Mouse (Mus musculus) liver, adult 2 months (tissue): Measurements from ENCODE around the gene Zfp445. TPM values are rescaled to one million over a fixed set of nuclear protein-coding genes. Genes with fewer than 3 reads are reported as not detected.
A peak's percentile ranks its signal among the peaks of the same experiment; 100 is the strongest.

Source experiments
- DNase-seq: peaks from one replicate; pipeline ENCODE4 v3.0.0-alpha.2; 2011; ENCODE audit warnings: low read depth, low spot score; ENCODE audit errors: extremely low read depth
- H3K27ac ChIP-seq: fragments of 200-500 bp; replicated peaks from 2 replicates; pipeline ENCODE4 v1.5.1; 2012; ENCODE audit warnings: low read depth, mild to moderate bottlenecking, control low read depth, inconsistent platforms, low read length; ENCODE audit not compliant: insufficient read depth
- H3K27me3 ChIP-seq: fragments of 200-500 bp; 2 replicates; pipeline ENCODE4 v1.6.1; 2012; ENCODE audit warnings: mild to moderate bottlenecking, moderate library complexity, low read length, inconsistent platforms; ENCODE audit not compliant: control insufficient read depth, insufficient read depth
- H3K36me3 ChIP-seq: fragments of 200-500 bp; 2 replicates; pipeline ENCODE4 v1.6.1; 2012; ENCODE audit warnings: low read length, inconsistent platforms; ENCODE audit not compliant: control insufficient read depth, insufficient read depth
- H3K4me1 ChIP-seq: fragments of 200-500 bp; 2 replicates; pipeline ENCODE4 v1.6.1; 2011; ENCODE audit warnings: low read length; ENCODE audit not compliant: control insufficient read depth, insufficient read depth
- H3K4me3 ChIP-seq: fragments of 200-500 bp; 2 replicates; pipeline ENCODE4 v1.5.1; 2011; ENCODE audit warnings: low read depth, mild to moderate bottlenecking, control low read depth, low read length, moderate library complexity; ENCODE audit not compliant: insufficient read depth
- H3K79me2 ChIP-seq: fragments of 200-500 bp; 2 replicates; pipeline ENCODE4 v1.6.1; 2012; ENCODE audit warnings: inconsistent platforms, mild to moderate bottlenecking, low read length, moderate library complexity; ENCODE audit not compliant: control insufficient read depth, insufficient read depth
- H3K9ac ChIP-seq: fragments of 200-500 bp; 2 replicates; pipeline ENCODE4 v1.6.1; 2012; ENCODE audit warnings: low read depth, mild to moderate bottlenecking, control low read depth, inconsistent platforms, low read length
- CTCF ChIP-seq: fragments of 200-500 bp; IDR thresholded peaks from 2 replicates; pipeline ENCODE4 v1.5.1; 2011; ENCODE audit warnings: low read depth, low read length, control low read depth
- POLR2A ChIP-seq: fragments of 200-500 bp; IDR thresholded peaks from 2 replicates; pipeline ENCODE4 v1.6.1; 2011; ENCODE audit warnings: low read length, control low read depth; ENCODE audit not compliant: insufficient read depth; ENCODE audit errors: extremely low read depth
- WGBS: fragments of 180-500 bp; shearing (Covaris S2); methylation state at CpG from one replicate; pipeline ENCODE4 v1.1.7; 2018; 5-methylcytosine and 5-hydroxymethylcytosine counted together
- polyA plus RNA-seq: library from polyadenylated mRNA; depleted of rRNA; stranded (reverse); fragments of >200 nt; gene quantifications from 2 replicates; pipeline ENCODE4 v1.2.3, GENCODE M21; 2012; rRNA removed
- total RNA-seq: library from RNA; depleted of rRNA; stranded (reverse); fragments of >200 nt; gene quantifications from 2 replicates; pipeline ENCODE4 v1.2.3, GENCODE M21; 2014; rRNA removed

Zfp445 gene
- total and polyA plus RNA-seq, 2 experiments = 27.8 to 52.2 TPM

- no peak overlapping the region for H3K27ac ChIP-seq
- H3K4me1 ChIP-seq = peaks cover 8% of the 10 kb centered on the region
- no peak overlapping the region for H3K4me3 ChIP-seq
- TF ChIP-seq CTCF (no peak), POLR2A (no peak)
- DNase-seq = no peak
- H3K79me2 ChIP-seq = peaks cover 8% of the 10 kb centered on the region; the same call in 1 of the 2 replicates
- H3K36me3 ChIP-seq = peaks cover 35% of the 10 kb centered on the region
- WGBS = 91% methylated on average over 5 of the region's 5 CpGs
- no peaks in the 10 kb centered on the region for H3K27me3 ChIP-seq
- H3K9ac ChIP-seq = no peak overlapping the region
These were observed 53.4 kb downstream of the Zfp445 start for GRCm38 (mm10) chr9:122812386-122812785.

- Histone ChIP-seq H3K36me3 (peaks cover 25% of the 10 kb centered on the region), H3K4me3 (no peak overlapping the region), H3K9ac (no peak overlapping the region), H3K27ac (no peak overlapping the region), H3K79me2 (peaks cover 8% of the 10 kb centered on the region; the same call in 1 of the 2 replicates), H3K4me1 (peaks cover 11% of the 10 kb centered on the region), H3K27me3 (no peaks in the 10 kb centered on the region)
- TF ChIP-seq POLR2A (no peak), CTCF (no peak)
- WGBS = 96% methylated on average over 3 of the region's 3 CpGs
- no peak for DNase-seq
These were observed 55.6 kb downstream of the Zfp445 start for GRCm38 (mm10) chr9:122810212-122810611.

DNA sequence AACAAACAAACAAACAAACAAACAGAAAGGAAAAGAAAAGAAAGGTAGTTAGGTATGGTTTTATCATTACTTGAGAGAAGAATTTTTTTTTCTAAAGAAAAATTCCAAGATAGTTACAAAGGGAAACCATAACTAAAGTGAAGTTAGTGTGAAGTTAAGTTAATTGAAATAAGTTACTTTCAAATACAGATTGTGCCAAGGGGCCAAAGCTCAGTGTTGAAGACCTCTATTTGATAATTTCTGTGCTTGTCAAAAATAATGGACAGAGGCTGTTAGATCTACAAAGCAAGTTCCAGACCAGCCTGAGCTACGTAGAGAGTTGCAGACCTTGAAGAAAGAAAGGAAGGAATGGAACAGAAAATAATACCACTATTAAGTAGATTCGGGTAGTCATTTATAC lies 58.6 kb downstream of the Zfp445 start:
- TF ChIP-seq CTCF (no peak), POLR2A (no peak)
- DNase-seq = peak; percentile 63
- Histone ChIP-seq H3K4me3 (no peak overlapping the region), H3K27me3 (no peaks in the 10 kb centered on the region), H3K79me2 (peaks cover 8% of the 10 kb centered on the region; the same call in 1 of the 2 replicates), H3K36me3 (peaks cover 15% of the 10 kb centered on the region), H3K4me1 (peaks cover 7% of the 10 kb centered on the region), H3K9ac (no peak overlapping the region), H3K27ac (no peak overlapping the region)
- 72% methylated on average over 2 of the region's 2 CpGs for WGBS

- 9% methylated on average over 10 of the region's 10 CpGs for WGBS
- H3K36me3 ChIP-seq = peaks cover 7% of the 10 kb centered on the region; the same call in 1 of the 2 replicates
- peak overlapping the region; percentile 83 for H3K9ac ChIP-seq
- peak overlapping the region; percentile 79 for H3K27ac ChIP-seq
- TF ChIP-seq CTCF (no peak), POLR2A (no peak)
- H3K4me1 ChIP-seq = peaks cover 7% of the 10 kb centered on the region
- DNase-seq = no peak
- peaks cover 8% of the 10 kb centered on the region; the same call in 1 of the 2 replicates for H3K79me2 ChIP-seq
- H3K27me3 ChIP-seq = no peaks in the 10 kb centered on the region
- peak overlapping the region; percentile 69 for H3K4me3 ChIP-seq
These were observed 59.9 kb downstream of the Zfp445 start for GRCm38 (mm10) chr9:122805845-122806341.

GRCm38 (mm10) chr9:122805053-122805844 lies 60.6 kb downstream of the Zfp445 start, which contains the start of gene Tcaim:
Gene Tcaim (plus strand): TSS chr9:122805539.
- Histone ChIP-seq H3K36me3 (peaks cover 4% of the 10 kb centered on the region; the same call in 1 of the 2 replicates), H3K27ac (peak within 1 kb of the TSS; percentile 79), H3K4me1 (peaks cover 7% of the 10 kb centered on the region), H3K27me3 (no peaks in the 10 kb centered on the region), H3K9ac (peak within 1 kb of the TSS; percentile 83), H3K4me3 (peak within 1 kb of the TSS; percentile 69), H3K79me2 (peaks cover 6% of the 10 kb centered on the region; the same call in 1 of the 2 replicates)
- no peak for TF ChIP-seq CTCF
- TF ChIP-seq POLR2A = peak; percentile 72
- peak; percentile 94 for DNase-seq
- 5% methylated on average over 42 of the region's 42 CpGs for WGBS

Other genes with a start within 250 kb of the Zfp445 start
- gene Topaz1, start 118.7 kb downstream of the Zfp445 start, total RNA-seq = not detected in 2 replicates
- gene Topaz1, start 118.7 kb downstream of the Zfp445 start, polyA plus RNA-seq = not detected in 2 replicates
- gene Tcaim, start 60.5 kb downstream of the Zfp445 start, total RNA-seq = 13.7 and 14.2 TPM in 2 replicates
- gene Tcaim, start 60.5 kb downstream of the Zfp445 start, polyA plus RNA-seq = 5.5 and 7.2 TPM in 2 replicates
- gene Gm35549, start 22.0 kb downstream of the Zfp445 start, total RNA-seq = not detected in 2 replicates
- gene Gm35549, start 22.0 kb downstream of the Zfp445 start, polyA plus RNA-seq = not detected in 2 replicates
- gene Zkscan7, start 19.7 kb upstream of the Zfp445 start, total RNA-seq = 11.8 and 13.0 TPM in 2 replicates
- gene Zkscan7, start 19.7 kb upstream of the Zfp445 start, polyA plus RNA-seq = 2.7 and 3.8 TPM in 2 replicates
- gene Zfp105, start 57.1 kb upstream of the Zfp445 start, total RNA-seq = 0.54 and 1.0 TPM in 2 replicates
- 0.04 and 0.11 TPM in 2 replicates for gene Zfp105, start 57.1 kb upstream of the Zfp445 start, polyA plus RNA-seq
- gene 1110059G10Rik, start 85.0 kb upstream of the Zfp445 start, total RNA-seq = 4.1 and 5.2 TPM in 2 replicates
- gene 1110059G10Rik, start 85.0 kb upstream of the Zfp445 start, polyA plus RNA-seq = 1.1 and 1.8 TPM in 2 replicates
- 0.60 and 1.0 TPM in 2 replicates for gene Kif15, start 85.0 kb upstream of the Zfp445 start, total RNA-seq
- 0.15 TPM in 1 of 2 replicates, not detected in the other for gene Kif15, start 85.0 kb upstream of the Zfp445 start, polyA plus RNA-seq
- gene Tmem42, start 155.3 kb upstream of the Zfp445 start, total RNA-seq = 7.7 and 9.7 TPM in 2 replicates
- gene Tmem42, start 155.3 kb upstream of the Zfp445 start, polyA plus RNA-seq = 13.3 and 16.0 TPM in 2 replicates
- gene Tgm4, start 168.7 kb upstream of the Zfp445 start, total RNA-seq = not detected in 2 replicates
- not detected in 2 replicates for gene Tgm4, start 168.7 kb upstream of the Zfp445 start, polyA plus RNA-seq
- 12.6 and 14.5 TPM in 2 replicates for gene Zdhhc3, start 247.2 kb upstream of the Zfp445 start, total RNA-seq
- gene Zdhhc3, start 247.2 kb upstream of the Zfp445 start, polyA plus RNA-seq = 45.1 and 55.7 TPM in 2 replicates
- 37.7 and 44.4 TPM in 2 replicates for gene Exosc7, start 247.2 kb upstream of the Zfp445 start, total RNA-seq
- 23.2 and 25.3 TPM in 2 replicates for gene Exosc7, start 247.2 kb upstream of the Zfp445 start, polyA plus RNA-seq